Mouse (Mus musculus) embryo, embryonic 11.5 days (tissue): ENCODE results near the gene Ccdc125.
"Not testable (repeated sequence)": the region's sequence is repeated elsewhere in the genome, so short reads cannot be mapped to it uniquely, and the experiment has no call there.

Experiments
- DNase-seq: peaks from one replicate; pipeline ENCODE4 v3.0.0-alpha.2; 2012; ENCODE audit warnings: low read depth, low spot score

Gene Ccdc125

GRCm38 (mm10) chr13:100715467-100715866, 46.0 kb downstream of the Ccdc125 start:
- no peak for DNase-seq

GRCm38 (mm10) chr13:100721656-100722055, 52.1 kb downstream of the Ccdc125 start:
- DNase-seq, result no peak

GRCm38 (mm10) chr13:100724051-100724754, 54.7 kb downstream of the Ccdc125 start:
- DNase-seq, result no peak

GRCm38 (mm10) chr13:100725194-100725593, 55.7 kb downstream of the Ccdc125 start:
- DNase-seq, result no peak

GRCm38 (mm10) chr13:100728086-100728485, 58.6 kb downstream of the Ccdc125 start:
- DNase-seq, result no peak

GRCm38 (mm10) chr13:100728530-100728929, 59.0 kb downstream of the Ccdc125 start:
- not testable (repeated sequence) for DNase-seq

GRCm38 (mm10) chr13:100730153-100730860, 60.8 kb downstream of the Ccdc125 start:
- no peak for DNase-seq

- DNase-seq, result peak; percentile 94
Measured at GRCm38 (mm10) chr13:100730861-100731176, 61.3 kb downstream of the Ccdc125 start, which contains the start of gene Cdk7. TSS of gene Cdk7 (minus strand) at chr13:100730939.

- not testable (repeated sequence) for DNase-seq
Measured at GRCm38 (mm10) chr13:100731462-100732046, 62.0 kb downstream of the Ccdc125 start.

GRCm38 (mm10) chr13:100732756-100733155, 63.2 kb downstream of the Ccdc125 start:
- no peak for DNase-seq

GRCm38 (mm10) chr13:100742831-100743230, 73.3 kb downstream of the Ccdc125 start:
- no peak for DNase-seq

GRCm38 (mm10) chr13:100743346-100744035, 74.0 kb downstream of the Ccdc125 start:
- no peak for DNase-seq

GRCm38 (mm10) chr13:100744036-100744744, 74.7 kb downstream of the Ccdc125 start, which contains the start of gene Mrps36:
TSS of gene Mrps36 (minus strand) at chr13:100744659.
- peak; percentile 83 for DNase-seq

- no peak for DNase-seq
Measured at GRCm38 (mm10) chr13:100746090-100746489, 76.6 kb downstream of the Ccdc125 start.
